Mouse (Mus musculus) monocyte, adult 5-6 weeks (primary cell): ENCODE data around the gene Agpat1. TPM values are rescaled to one million over a fixed set of nuclear protein-coding genes. Genes with fewer than 3 reads are reported as not detected.
A peak's percentile ranks its signal among the peaks of the same experiment; 100 is the strongest.

ENCODE experiments used
- ATAC-seq: fragments of 153-309, 156-312 bp; replicated peaks from 2 replicates; pipeline ENCODE4 v1.8.0; 2017; ENCODE audit warnings: mild to moderate bottlenecking; ENCODE audit not compliant: low TSS enrichment, insufficient number of reproducible peaks, severe bottlenecking, poor library complexity, low FRiP score
- total RNA-seq: library from RNA; stranded (forward); fragments of 200-1000, 200-491, 200-594 nt; gene quantifications from 3 replicates; pipeline ENCODE4 v1.2.3, GENCODE M21; 2017

The Agpat1 gene
- total RNA-seq, 1 experiment from 2014 or later: 14.3 TPM

DNA sequence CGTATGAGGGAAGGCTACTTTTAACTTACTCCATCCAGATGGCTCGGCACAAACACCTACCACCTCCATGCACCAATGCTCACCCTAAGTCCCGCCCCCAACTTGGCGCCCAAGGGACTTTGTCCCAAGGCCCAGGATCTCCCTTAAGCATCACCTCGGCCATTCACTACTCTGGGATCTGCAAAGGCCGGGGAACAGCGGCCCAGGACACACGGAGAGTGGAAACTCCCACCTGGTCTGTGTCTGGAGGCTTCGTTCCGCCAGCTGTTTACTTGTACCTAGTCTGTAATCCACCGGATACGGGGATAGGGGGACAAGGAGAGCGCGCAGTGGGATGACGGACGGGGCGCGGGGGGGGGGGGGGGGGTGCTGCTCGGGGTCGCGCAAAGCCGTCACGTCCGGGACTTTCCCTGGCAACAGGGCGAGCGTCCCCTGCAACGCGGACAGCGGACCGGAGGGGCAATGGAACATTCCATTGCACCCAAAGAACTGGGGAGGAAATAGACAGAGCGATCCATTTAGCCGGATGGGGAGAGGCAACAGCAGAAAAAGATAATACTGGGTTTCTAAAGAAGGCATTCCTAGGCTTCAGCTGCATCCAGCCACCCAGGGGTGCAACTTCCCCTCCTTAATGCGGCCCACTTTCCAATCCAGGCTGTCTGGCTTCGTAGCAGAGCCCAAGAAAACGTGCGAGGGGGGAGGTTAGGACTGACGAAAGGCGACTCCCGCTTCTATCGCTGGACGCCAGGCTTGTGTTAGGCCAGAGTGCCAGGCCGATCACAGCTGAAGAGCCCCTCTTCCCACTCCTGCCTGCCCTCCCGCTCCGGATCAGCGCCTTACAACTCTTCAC lies 23.3 kb downstream of the Agpat1 start:
- ATAC-seq: peak; percentile 28; the same call in 1 of the 2 replicates

DNA sequence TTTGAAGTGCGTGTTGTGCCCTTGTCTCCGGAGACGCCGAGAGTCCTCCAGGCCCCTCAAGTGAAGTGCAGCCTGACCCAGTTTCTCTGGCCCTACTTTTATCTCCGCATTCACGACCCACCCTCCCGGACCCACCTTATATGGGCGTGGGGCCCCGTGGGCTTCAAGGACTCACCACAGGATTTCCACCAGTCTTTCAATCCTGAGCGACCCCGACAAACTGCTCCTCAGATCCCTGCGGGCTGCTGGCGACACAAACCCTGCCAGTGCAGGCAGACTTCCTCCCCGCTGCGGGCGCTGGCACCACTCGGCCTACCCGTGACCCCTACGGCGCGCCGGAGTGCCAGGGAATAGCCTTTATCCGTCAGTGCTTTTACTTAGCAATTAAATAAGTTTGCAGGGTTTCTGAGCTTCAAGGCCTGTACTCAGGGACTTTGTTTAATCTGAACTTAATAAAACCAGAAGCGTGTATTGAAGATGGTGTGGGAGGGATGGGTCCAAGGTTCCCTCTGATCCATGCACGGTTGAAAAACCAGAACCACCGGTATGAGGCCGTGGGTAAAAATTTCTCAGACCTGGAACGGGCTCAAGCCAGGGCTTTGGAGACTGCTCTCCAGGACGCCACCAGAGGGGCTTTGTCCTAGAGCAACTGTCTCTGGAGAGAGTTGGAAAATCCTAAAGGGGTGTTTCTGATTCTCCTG lies 24.0 kb downstream of the Agpat1 start, which contains the start of gene Ppt2:
Gene Ppt2 (minus strand): TSS at position 568 of the 701 bp plus-strand sequence.
- ATAC-seq: no peak

GRCm38 (mm10) chr17:34628644-34628967 lies 24.5 kb downstream of the Agpat1 start:
- no peak for ATAC-seq

- no peak for ATAC-seq
Measured at GRCm38 (mm10) chr17:34629221-34629751, 25.2 kb downstream of the Agpat1 start, which contains the start of gene Prrt1. TSS of gene Prrt1 (plus strand) at chr17:34629533.

DNA sequence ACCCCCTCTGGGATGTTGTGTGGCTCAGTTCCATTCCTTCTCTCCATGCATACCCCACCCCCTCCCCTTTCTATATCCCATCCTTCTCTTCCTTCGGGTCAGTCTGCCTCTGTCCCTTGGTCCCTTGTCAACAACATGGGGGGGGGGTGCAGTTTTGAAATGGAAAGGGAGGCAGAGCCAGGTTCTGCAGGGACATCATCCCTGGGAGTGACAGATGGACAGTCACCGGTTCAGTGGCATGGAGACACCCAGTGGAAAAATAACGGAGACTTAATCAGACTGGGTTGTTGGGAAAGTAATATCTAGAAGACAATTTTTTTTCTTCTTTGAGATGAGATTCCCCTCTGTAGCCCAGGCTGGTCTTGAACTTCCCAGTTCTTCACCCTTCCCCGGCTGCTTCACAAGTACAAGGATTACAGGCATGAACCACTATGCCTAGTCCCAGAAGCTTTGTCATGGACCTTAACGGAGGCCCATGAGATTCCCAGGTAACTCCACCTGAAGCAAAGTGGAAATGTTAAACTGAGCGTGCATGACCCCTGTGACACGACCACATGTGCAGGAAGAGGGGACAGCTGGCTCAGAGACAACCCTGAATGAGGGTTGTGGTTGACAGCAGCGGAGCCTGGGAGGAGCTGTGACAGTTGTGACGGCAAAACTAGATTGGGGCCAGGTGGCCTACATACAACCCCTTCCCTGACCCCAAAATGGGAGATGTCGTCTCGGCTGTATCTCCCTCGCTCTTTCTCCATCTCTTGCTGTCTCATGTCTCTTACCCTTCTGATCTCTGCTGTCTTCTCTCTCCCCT lies 25.9 kb downstream of the Agpat1 start:
- ATAC-seq: no peak

- ATAC-seq: no peak
Measured at GRCm38 (mm10) chr17:34630761-34631301, 26.8 kb downstream of the Agpat1 start.

GRCm38 (mm10) chr17:34631647-34632046 lies 27.6 kb downstream of the Agpat1 start:
- ATAC-seq: no peak

DNA sequence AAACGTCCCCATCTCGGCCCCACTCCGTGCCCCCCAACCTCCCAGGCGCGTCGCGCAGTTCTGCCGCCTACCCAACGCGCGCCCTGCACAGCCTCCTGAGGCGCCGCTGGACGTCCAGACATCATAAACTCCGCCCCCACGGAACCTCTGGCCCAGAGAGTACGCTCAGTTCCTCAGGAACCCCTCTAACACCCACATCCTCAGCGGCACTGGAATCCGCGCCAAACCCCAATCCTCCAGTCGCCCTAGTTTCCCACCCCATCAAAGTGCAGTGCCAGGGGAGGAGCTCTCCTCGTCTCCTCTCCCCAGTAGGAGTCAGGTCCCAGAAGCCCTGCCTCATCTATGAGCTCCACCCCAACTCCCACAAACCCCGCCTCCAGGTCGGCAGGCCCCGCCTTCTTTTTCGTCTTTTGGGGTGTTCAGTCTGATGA lies 28.2 kb downstream of the Agpat1 start:
- peak; percentile 87 for ATAC-seq

DNA sequence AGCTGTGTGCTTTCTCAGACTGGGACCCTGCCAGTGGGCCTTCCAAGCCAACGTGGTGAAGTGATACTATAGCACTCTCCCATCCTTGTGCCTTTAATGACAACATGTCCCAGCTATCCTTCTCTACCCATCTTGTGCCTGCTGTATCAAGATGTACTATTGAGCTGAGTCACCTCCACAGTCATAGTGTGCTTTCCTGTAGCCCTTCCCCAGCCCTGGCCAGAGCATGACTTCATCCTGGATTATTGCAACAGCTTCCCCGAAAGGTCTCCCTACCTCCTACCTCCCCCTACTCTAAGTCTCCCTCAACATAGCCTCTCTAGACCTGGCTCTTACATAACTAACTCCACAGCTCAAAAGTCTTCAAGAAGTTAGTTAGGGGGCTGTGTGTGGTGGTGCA lies 31.6 kb downstream of the Agpat1 start:
- no peak for ATAC-seq

- no peak for ATAC-seq
Measured at GRCm38 (mm10) chr17:34637459-34637858, 33.4 kb downstream of the Agpat1 start.

- ATAC-seq: peak; percentile 90
Measured at GRCm38 (mm10) chr17:34639461-34640255, 35.6 kb downstream of the Agpat1 start.

DNA sequence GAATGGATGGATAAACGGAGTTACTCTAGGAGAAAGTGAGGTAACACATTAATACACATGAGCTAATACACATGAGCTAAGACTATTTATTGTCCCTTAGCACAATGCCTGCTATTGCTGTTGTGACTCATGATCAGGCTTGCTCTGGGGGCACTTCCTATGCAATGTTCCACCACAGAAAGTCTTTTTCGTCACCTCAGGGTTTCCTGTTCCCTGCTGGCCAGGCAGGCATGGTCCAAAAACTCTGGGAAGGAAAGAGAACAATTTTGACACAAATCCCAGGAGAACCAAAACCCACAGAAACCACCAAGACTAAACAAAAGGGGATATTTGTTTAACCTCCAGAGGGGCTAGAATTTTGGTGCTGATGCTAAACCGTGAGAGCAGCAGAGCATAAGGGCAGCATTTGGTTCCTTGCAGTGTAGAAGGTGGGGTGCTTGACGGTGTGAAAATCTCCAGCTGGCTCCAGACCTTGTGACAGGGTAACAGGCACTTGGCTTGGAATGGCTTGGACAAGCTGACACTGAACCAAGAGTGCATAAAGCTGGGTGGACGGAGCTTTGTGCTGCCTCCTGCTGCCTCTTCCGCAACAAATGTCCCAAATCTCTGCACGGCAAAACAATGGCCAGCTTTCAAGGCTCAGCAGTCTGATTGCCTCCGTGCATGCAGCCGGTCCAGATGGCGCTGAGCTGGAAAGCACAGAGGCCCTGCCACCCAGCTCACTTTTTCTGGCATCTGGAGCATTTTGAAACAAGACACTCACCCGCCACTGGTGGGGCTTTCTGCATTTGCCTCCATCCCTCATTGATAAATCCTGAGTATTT lies 36.9 kb downstream of the Agpat1 start:
- no peak for ATAC-seq

- no peak for ATAC-seq
Measured at GRCm38 (mm10) chr17:34641945-34642344, 37.9 kb downstream of the Agpat1 start.

DNA sequence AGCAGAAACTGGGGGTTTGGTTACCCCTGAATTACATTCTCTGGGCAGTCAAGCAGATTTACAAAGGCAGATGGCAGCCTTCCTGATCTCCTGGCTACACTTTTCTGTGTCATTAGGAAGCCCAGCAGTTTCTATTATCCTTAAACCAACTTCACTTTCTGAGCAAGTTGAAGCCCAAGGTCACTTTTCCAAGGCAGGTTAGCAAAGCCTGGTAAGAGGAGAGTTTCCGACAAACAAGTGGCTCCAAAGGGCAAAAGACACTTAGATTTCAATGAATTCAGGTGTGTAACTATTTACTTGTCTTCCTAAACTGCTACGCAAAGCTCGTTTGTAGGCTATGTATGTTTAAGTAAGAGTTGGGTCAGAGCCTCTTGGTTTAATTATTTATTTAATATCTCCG lies 39.3 kb downstream of the Agpat1 start:
- ATAC-seq: no peak

DNA sequence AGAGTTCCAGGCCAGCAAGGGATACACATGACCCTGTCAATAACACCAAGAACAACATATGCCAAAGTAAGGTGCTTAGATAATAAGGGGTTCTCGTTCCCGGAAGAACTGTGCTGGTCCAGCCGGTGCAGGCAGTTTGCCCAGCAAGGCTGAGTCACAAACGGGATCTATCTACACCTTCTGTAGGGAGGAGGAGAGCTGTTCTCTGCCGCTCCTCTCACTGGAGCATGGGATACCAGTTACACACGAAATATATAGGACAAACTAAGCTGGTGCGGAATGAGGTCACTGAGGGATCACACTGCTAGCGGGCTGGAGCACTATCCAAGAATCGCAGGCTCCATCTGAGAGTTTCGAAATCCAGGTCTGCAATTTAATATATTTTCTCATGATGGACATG lies 39.9 kb downstream of the Agpat1 start:
- no peak for ATAC-seq

DNA sequence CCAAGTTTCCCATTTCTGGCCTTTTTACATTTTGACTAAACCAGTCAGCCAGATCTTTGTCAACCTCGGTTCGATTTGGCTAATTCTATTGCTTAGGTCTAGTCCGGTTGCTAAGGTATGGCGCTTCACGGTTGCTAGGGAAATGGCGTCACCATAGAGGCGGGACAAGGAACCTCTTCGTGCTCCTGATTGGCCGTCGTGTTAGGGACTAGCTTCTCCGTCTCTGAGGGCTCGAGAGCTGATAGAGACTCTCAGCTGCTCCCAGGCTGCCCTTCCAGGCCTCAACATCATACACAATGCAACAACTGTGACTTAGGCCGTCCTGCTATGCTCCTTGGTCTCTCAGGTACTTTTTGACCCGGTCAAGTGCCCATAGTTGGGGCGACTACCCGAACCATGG lies 40.5 kb downstream of the Agpat1 start, which contains the start of gene Fkbpl:
Gene Fkbpl (plus strand): TSS at position 157 of the 400 bp plus-strand sequence.
- peak; percentile 79 for ATAC-seq

DNA sequence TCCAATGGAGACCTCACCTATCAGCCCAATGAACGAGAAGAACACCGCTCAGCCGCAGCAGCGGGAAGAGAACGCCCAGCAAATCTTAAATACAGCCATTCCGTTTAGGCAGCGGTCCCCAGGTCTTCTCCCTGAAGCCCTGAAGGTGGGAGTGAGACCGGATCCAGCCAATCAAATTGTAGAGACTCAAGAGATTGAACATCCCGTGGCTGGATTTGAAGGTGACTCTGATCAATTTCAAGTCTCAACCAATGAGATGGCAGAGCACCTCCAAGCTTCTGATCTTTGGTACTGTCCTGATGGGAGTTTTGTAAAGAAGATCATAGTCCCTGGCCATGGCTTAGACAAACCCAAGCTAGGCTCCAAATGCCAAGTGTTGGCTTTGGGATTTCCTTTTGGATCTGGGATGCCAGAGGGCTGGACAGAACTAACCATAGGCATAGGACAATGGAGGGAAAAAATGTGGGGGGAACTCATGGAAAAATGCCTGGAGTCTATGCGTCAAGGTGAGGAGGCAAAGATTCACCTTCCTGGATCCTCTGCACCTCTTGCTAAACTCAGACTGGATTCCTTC lies 41.3 kb downstream of the Agpat1 start:
- no peak for ATAC-seq
